Comparison of ENCODE assay signal across 8 mouse cellular contexts in the genomic region with DNA sequence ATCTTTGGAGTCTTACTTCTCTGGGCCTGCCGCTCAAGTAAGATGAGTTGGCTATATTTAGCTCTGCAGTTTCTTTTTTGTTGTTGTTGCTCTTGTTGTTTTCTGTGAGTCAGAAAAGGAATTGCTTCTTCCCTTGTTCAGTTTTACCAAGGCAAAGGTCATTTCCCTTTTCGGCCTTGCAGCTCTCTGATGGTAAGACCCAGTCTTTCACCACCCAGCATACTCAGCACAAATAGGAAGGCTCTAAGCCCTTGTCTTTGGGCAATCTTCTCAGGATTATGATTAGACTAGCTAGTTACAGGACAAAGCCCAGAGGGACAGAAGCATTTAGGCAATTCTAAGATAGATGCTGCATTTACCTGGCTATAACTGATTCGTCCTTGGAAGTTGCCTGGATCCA. TPM values are rescaled to one million over a fixed set of nuclear protein-coding genes. Genes with fewer than 3 reads are reported as not detected.
DNase-seq lines count a peak whose midpoint lies in the region; ATAC-seq and TF ChIP-seq lines count a peak whose summit lies in the region.

No protein-coding gene starts in this region.

- H3K36me3 ChIP-seq in erythroblast, embryonic 14.5 days (ENCODE audit: control insufficient read depth), result peaks cover 54% of the 10 kb centered on the region
- H3K36me3 ChIP-seq in lung, embryonic 14.5 days (ENCODE audit: insufficient read depth), result peaks cover 11% of the 10 kb centered on the region; the same call in 1 of the 2 replicates
- peaks cover 6% of the 10 kb centered on the region for H3K36me3 ChIP-seq in heart, embryonic 16.5 days (ENCODE audit: control insufficient read depth, insufficient read depth)

- ATAC-seq in erythroblast, adult 5-6 weeks (replicated peaks; ENCODE audit: low FRiP score, poor library complexity, severe bottlenecking), result no peak
- ATAC-seq in lung, embryonic 14.5 days (ENCODE audit: insufficient read depth), result no peak
- no peak for ATAC-seq in heart, embryonic 16.5 days (replicated peaks; ENCODE audit: extremely low read depth, insufficient read depth, low FRiP score)
- ATAC-seq in monocyte, adult 5-6 weeks (replicated peaks; ENCODE audit: insufficient number of reproducible peaks, low FRiP score, low TSS enrichment, poor library complexity, severe bottlenecking), result peak; percentile 52

- no peaks in the 10 kb centered on the region for H3K9me3 ChIP-seq in erythroblast, embryonic 14.5 days (ENCODE audit: control insufficient read depth, low read length)
- H3K9me3 ChIP-seq in lung, embryonic 14.5 days (ENCODE audit: low read depth, low read length), result no peaks in the 10 kb centered on the region
- H3K9me3 ChIP-seq in heart, embryonic 16.5 days (replicated peaks; ENCODE audit: control insufficient read depth, low read length), result no peaks in the 10 kb centered on the region

- peaks cover 44% of the 10 kb centered on the region for H3K4me1 ChIP-seq in erythroblast, embryonic 14.5 days (ENCODE audit: control insufficient read depth)
- H3K4me1 ChIP-seq in lung, embryonic 14.5 days (ENCODE audit: insufficient read depth), result peaks cover 5% of the 10 kb centered on the region; the same call in 1 of the 2 replicates
- peaks cover 14% of the 10 kb centered on the region for H3K4me1 ChIP-seq in heart, embryonic 16.5 days (ENCODE audit: control insufficient read depth, insufficient read depth, low read length)

- WGBS in lung, embryonic 14.5 days, result 91% methylated on average over 3 of the region's 3 CpGs
- 75% methylated on average over 3 of the region's 3 CpGs for WGBS in heart, embryonic 16.5 days

- DNase-seq in lung, embryonic 14.5 days, result no peak
- no peak for DNase-seq in lung, postnatal 10 days
- no peak for DNase-seq in cerebellum, adult 11 months
- DNase-seq in gastrocnemius, postnatal 10 days, result no peak

- no peaks in the 10 kb centered on the region for H3K27me3 ChIP-seq in erythroblast, embryonic 14.5 days (ENCODE audit: control insufficient read depth)
- H3K27me3 ChIP-seq in lung, embryonic 14.5 days (ENCODE audit: insufficient read depth, low read length), result no peaks in the 10 kb centered on the region
- no peaks in the 10 kb centered on the region for H3K27me3 ChIP-seq in heart, embryonic 16.5 days (ENCODE audit: control insufficient read depth, insufficient read depth, low read length)

- 0 out of 2 replicates have a peak overlapping the region, but pooled peaks have one; percentile 14 for H3K9ac ChIP-seq in lung, embryonic 14.5 days
- H3K9ac ChIP-seq in heart, embryonic 16.5 days (ENCODE audit: low read length), result no peak overlapping the region; the same call in 1 of the 2 replicates

- H3K4me2 ChIP-seq in lung, embryonic 14.5 days, result peak overlapping the region; percentile 52
- H3K4me2 ChIP-seq in heart, embryonic 16.5 days (ENCODE audit: low read depth, low read length), result peak overlapping the region; percentile 74

- no peak for TF ChIP-seq CTCF in lung, embryonic 14.5 days (IDR thresholded peaks at IDR 0.05; ENCODE audit: low read depth)

- H3K27ac ChIP-seq in lung, embryonic 14.5 days (ENCODE audit: low read depth), result no peak overlapping the region
- H3K27ac ChIP-seq in heart, embryonic 16.5 days (ENCODE audit: low read length), result no peak overlapping the region

- H3K4me3 ChIP-seq in erythroblast, embryonic 14.5 days (replicated peaks), result peak overlapping the region; percentile 70
- peak overlapping the region; percentile 69; the same call in 1 of the 2 replicates for H3K4me3 ChIP-seq in lung, embryonic 14.5 days (ENCODE audit: low read depth, low read length)
- H3K4me3 ChIP-seq in heart, embryonic 16.5 days (ENCODE audit: low read length), result no peak overlapping the region

RNA-seq across cellular contexts. Expression of gene Nmt1, which starts 1.1 kb away (rescaled TPM):
- 1.5 and 3.6 TPM in 2 replicates for polyA plus RNA-seq in erythroblast, embryonic 14.5 days (2012)
- total RNA-seq in erythroblast, adult 5-6 weeks (2015; ENCODE audit: low replicate concordance), result 17.8 and 31.3 TPM in 2 replicates
- 16.9 and 17.3 TPM in 2 replicates for total RNA-seq in erythroblast, adult 5-6 weeks (2017; ENCODE audit: low replicate concordance)
- 64.4 and 72.4 TPM in 2 replicates for polyA plus RNA-seq in lung, embryonic 14.5 days (2014; fragmentation: Nextera tagmentation; extraction: Ambion mirVana)
- polyA plus RNA-seq in heart, embryonic 16.5 days (2015; fragmentation: Nextera tagmentation; extraction: Ambion mirVana), result 39.1 and 41.7 TPM in 2 replicates
- total RNA-seq in monocyte, adult 5-6 weeks (2017), result 54.9 to 60.7 TPM (median 55.9 TPM) in 3 replicates
- total RNA-seq in gastrocnemius, postnatal 10 days (2021), result 10 to 100 TPM; 41.5 to 49.7 TPM

RNA-seq across cellular contexts. Expression of gene Dcakd, which starts 1.2 kb away (rescaled TPM):
- polyA plus RNA-seq in erythroblast, embryonic 14.5 days (2012), result 2.1 and 3.4 TPM in 2 replicates
- 16.3 and 25.5 TPM in 2 replicates for total RNA-seq in erythroblast, adult 5-6 weeks (2015; ENCODE audit: low replicate concordance)
- 6.8 and 26.4 TPM in 2 replicates for total RNA-seq in erythroblast, adult 5-6 weeks (2017; ENCODE audit: low replicate concordance)
- 218 and 225 TPM in 2 replicates for polyA plus RNA-seq in lung, embryonic 14.5 days (2014; fragmentation: Nextera tagmentation; extraction: Ambion mirVana)
- polyA plus RNA-seq in heart, embryonic 16.5 days (2015; fragmentation: Nextera tagmentation; extraction: Ambion mirVana), result 66.9 and 77.5 TPM in 2 replicates
- 15.5 to 32.4 TPM (median 15.8 TPM) in 3 replicates for total RNA-seq in monocyte, adult 5-6 weeks (2017)
- total RNA-seq in gastrocnemius, postnatal 10 days (2021), result 10 to 100 TPM; 34.9 to 45.5 TPM
